Mouse (Mus musculus): Measurements from ENCODE around the gene Srbd1. TPM values are rescaled to one million over a fixed set of nuclear protein-coding genes. Genes with fewer than 3 reads are reported as not detected.

Srbd1 gene
- polyA plus RNA-seq, 1 experiment from 2014 or later, result 10.1 TPM

GRCm38 (mm10) chr17:86096875-86097274, 48.1 kb downstream of the Srbd1 start:
- ATAC-seq (ENCODE audit: insufficient read depth) (no peak), DNase-seq (no peak)
- Histone ChIP-seq H3K9me3 (ENCODE audit: low read depth, low read length) (no peaks in the 10 kb centered on the region), H3K4me1 (ENCODE audit: insufficient read depth) (no peaks in the 10 kb centered on the region), H3K27ac (ENCODE audit: low read depth) (no peak overlapping the region), H3K27me3 (ENCODE audit: insufficient read depth, low read length) (no peaks in the 10 kb centered on the region), H3K4me2 (no peak overlapping the region), H3K9ac (no peak overlapping the region), H3K4me3 (ENCODE audit: low read depth, low read length) (no peak overlapping the region), H3K36me3 (ENCODE audit: insufficient read depth) (peaks cover 20% of the 10 kb centered on the region; the same call in 1 of the 2 replicates)
- WGBS, result 69% methylated on average over 2 of the region's 2 CpGs
- TF ChIP-seq CTCF (IDR thresholded peaks at IDR 0.05; ENCODE audit: low read depth), result no peak

- Histone ChIP-seq H3K27ac (ENCODE audit: low read depth) (no peak overlapping the region), H3K4me3 (ENCODE audit: low read depth, low read length) (no peak overlapping the region), H3K36me3 (ENCODE audit: insufficient read depth) (peaks cover 11% of the 10 kb centered on the region; the same call in 1 of the 2 replicates), H3K27me3 (ENCODE audit: insufficient read depth, low read length) (no peaks in the 10 kb centered on the region), H3K4me2 (no peak overlapping the region), H3K9me3 (ENCODE audit: low read depth, low read length) (no peaks in the 10 kb centered on the region), H3K4me1 (ENCODE audit: insufficient read depth) (no peaks in the 10 kb centered on the region), H3K9ac (no peak overlapping the region)
- TF ChIP-seq CTCF (IDR thresholded peaks at IDR 0.05; ENCODE audit: low read depth), result no peak
- ATAC-seq (ENCODE audit: insufficient read depth) (no peak), DNase-seq (no peak)
- 76% methylated on average over 1 of the region's 1 CpGs for whole genome bisulfite sequencing
These were observed 51.9 kb downstream of the Srbd1 start for GRCm38 (mm10) chr17:86093124-86093523.

GRCm38 (mm10) chr17:86091631-86092030, 53.3 kb downstream of the Srbd1 start:
- ATAC-seq (ENCODE audit: insufficient read depth) (no peak), DNase-seq (peak; percentile 41)
- H3K4me2 ChIP-seq, result no peak overlapping the region
- WGBS, result 52% methylated on average over 1 of the region's 1 CpGs
- H3K9ac ChIP-seq, result no peak overlapping the region
- no peaks in the 10 kb centered on the region for H3K4me1 ChIP-seq (ENCODE audit: insufficient read depth)
- H3K36me3 ChIP-seq (ENCODE audit: insufficient read depth), result 0 out of 2 replicates have a peak, but pooled peaks cover 6% of the 10 kb centered on the region
- TF ChIP-seq CTCF (IDR thresholded peaks at IDR 0.05; ENCODE audit: low read depth), result no peak
- no peak overlapping the region for H3K27ac ChIP-seq (ENCODE audit: low read depth)
- no peaks in the 10 kb centered on the region for H3K9me3 ChIP-seq (ENCODE audit: low read depth, low read length)
- no peaks in the 10 kb centered on the region for H3K27me3 ChIP-seq (ENCODE audit: insufficient read depth, low read length)
- no peak overlapping the region for H3K4me3 ChIP-seq (ENCODE audit: low read depth, low read length)

GRCm38 (mm10) chr17:86089893-86090588, 54.9 kb downstream of the Srbd1 start:
- ATAC-seq (ENCODE audit: insufficient read depth), result no peak

GRCm38 (mm10) chr17:86087922-86088321, 57.1 kb downstream of the Srbd1 start:
- no peak for DNase-seq
- no peak overlapping the region for H3K27ac ChIP-seq (ENCODE audit: low read depth)
- H3K9ac ChIP-seq, result no peak overlapping the region
- peaks cover 5% of the 10 kb centered on the region; the same call in 1 of the 2 replicates for H3K4me1 ChIP-seq (ENCODE audit: insufficient read depth)
- H3K9me3 ChIP-seq (ENCODE audit: low read depth, low read length), result no peaks in the 10 kb centered on the region
- H3K4me2 ChIP-seq, result no peak overlapping the region
- no peaks in the 10 kb centered on the region for H3K36me3 ChIP-seq (ENCODE audit: insufficient read depth)
- no peaks in the 10 kb centered on the region for H3K27me3 ChIP-seq (ENCODE audit: insufficient read depth, low read length)
- no peak overlapping the region for H3K4me3 ChIP-seq (ENCODE audit: low read depth, low read length)
- ATAC-seq (ENCODE audit: insufficient read depth), result no peak
- no peak for TF ChIP-seq CTCF (IDR thresholded peaks at IDR 0.05; ENCODE audit: low read depth)
- 82% methylated on average over 9 of the region's 9 CpGs for WGBS

More at GRCm38 (mm10) chr17:86089893-86090588, 54.9 kb downstream of the Srbd1 start:
- Histone ChIP-seq H3K9me3 (ENCODE audit: low read depth, low read length) (no peaks in the 10 kb centered on the region), H3K4me3 (ENCODE audit: low read depth, low read length) (no peak overlapping the region), H3K4me2 (no peak overlapping the region), H3K9ac (no peak overlapping the region), H3K4me1 (ENCODE audit: insufficient read depth) (no peaks in the 10 kb centered on the region), H3K27me3 (ENCODE audit: insufficient read depth, low read length) (no peaks in the 10 kb centered on the region), H3K36me3 (ENCODE audit: insufficient read depth) (0 out of 2 replicates have a peak, but pooled peaks cover 2% of the 10 kb centered on the region), H3K27ac (ENCODE audit: low read depth) (no peak overlapping the region)
- WGBS, result 47% methylated on average over 9 of the region's 9 CpGs
- DNase-seq, result no peak
- no peak for TF ChIP-seq CTCF (IDR thresholded peaks at IDR 0.05; ENCODE audit: low read depth)

GRCm38 (mm10) chr17:86086191-86086590, 58.8 kb downstream of the Srbd1 start:
- Histone ChIP-seq H3K4me1 (ENCODE audit: insufficient read depth) (peaks cover 6% of the 10 kb centered on the region; the same call in 1 of the 2 replicates), H3K4me2 (no peak overlapping the region), H3K9ac (no peak overlapping the region), H3K27ac (ENCODE audit: low read depth) (no peak overlapping the region), H3K27me3 (ENCODE audit: insufficient read depth, low read length) (no peaks in the 10 kb centered on the region), H3K4me3 (ENCODE audit: low read depth, low read length) (no peak overlapping the region), H3K9me3 (ENCODE audit: low read depth, low read length) (no peaks in the 10 kb centered on the region), H3K36me3 (ENCODE audit: insufficient read depth) (no peaks in the 10 kb centered on the region)
- DNase-seq (peak; percentile 21), ATAC-seq (ENCODE audit: insufficient read depth) (peak; percentile 49; the same call in 1 of the 2 replicates)
- no peak for TF ChIP-seq CTCF (IDR thresholded peaks at IDR 0.05; ENCODE audit: low read depth)
- 57% methylated on average over 4 of the region's 4 CpGs for WGBS

GRCm38 (mm10) chr17:86083207-86083606, 61.8 kb downstream of the Srbd1 start:
- no peaks in the 10 kb centered on the region for H3K36me3 ChIP-seq (ENCODE audit: insufficient read depth)
- H3K9ac ChIP-seq, result no peak overlapping the region
- no peak overlapping the region for H3K4me3 ChIP-seq (ENCODE audit: low read depth, low read length)
- ATAC-seq (ENCODE audit: insufficient read depth) (no peak), DNase-seq (peak; percentile 75)
- peaks cover 6% of the 10 kb centered on the region; the same call in 1 of the 2 replicates for H3K4me1 ChIP-seq (ENCODE audit: insufficient read depth)
- no peak for TF ChIP-seq CTCF (IDR thresholded peaks at IDR 0.05; ENCODE audit: low read depth)
- no peaks in the 10 kb centered on the region for H3K9me3 ChIP-seq (ENCODE audit: low read depth, low read length)
- WGBS, result 49% methylated on average over 7 of the region's 7 CpGs
- H3K4me2 ChIP-seq, result no peak overlapping the region
- no peak overlapping the region for H3K27ac ChIP-seq (ENCODE audit: low read depth)
- no peaks in the 10 kb centered on the region for H3K27me3 ChIP-seq (ENCODE audit: insufficient read depth, low read length)
